Mouse (Mus musculus): ENCODE results near the gene Ppp1r36.

- TF ChIP-seq TAL1 (IDR thresholded peaks at IDR 0.05; ENCODE audit: low read length) (no peak), GATA1 (IDR thresholded peaks at IDR 0.05; ENCODE audit: low read length) (no peak)
Observed at GRCm38 (mm10) chr12:76403886-76404537, 13.3 kb upstream of the Ppp1r36 start, which contains the start of gene Hspa2.

Measured in erythroblast, embryonic 14.5 days (primary cell).